Mouse (Mus musculus) embryonic fibroblast, embryonic 13.5 days (primary cell): Measurements from ENCODE around the gene Fthl17c.
"Not testable (repeated sequence)": the region's sequence is repeated elsewhere in the genome, so short reads cannot be mapped to it uniquely, and the experiment has no call there.

ENCODE experiments used
- CTCF ChIP-seq: IDR thresholded peaks from 2 replicates; pipeline ENCODE4 v1.5.1; 2011; ENCODE audit warnings: mild to moderate bottlenecking, control low read depth, low read length, moderate library complexity, borderline replicate concordance; ENCODE audit not compliant: insufficient read depth
- POLR2A ChIP-seq: IDR thresholded peaks from 2 replicates; pipeline ENCODE4 v1.6.1; 2011; ENCODE audit warnings: low read depth, mild to moderate bottlenecking, control low read depth, low read length, moderate library complexity

GRCm38 (mm10) chrX:8964618-8965017 is 11.7 kb downstream of the Fthl17c start:
- TF ChIP-seq CTCF, POLR2A: not testable (repeated sequence)
